Mouse (Mus musculus): Measurements from ENCODE around the gene Tmem41a. TPM values are rescaled to one million over a fixed set of nuclear protein-coding genes. Genes with fewer than 3 reads are reported as not detected.
"Not testable (repeated sequence)": the region's sequence is repeated elsewhere in the genome, so short reads cannot be mapped to it uniquely, and the experiment has no call there.

Gene Tmem41a
- polyA plus RNA-seq, 1 experiment: 27.7 TPM

DNA sequence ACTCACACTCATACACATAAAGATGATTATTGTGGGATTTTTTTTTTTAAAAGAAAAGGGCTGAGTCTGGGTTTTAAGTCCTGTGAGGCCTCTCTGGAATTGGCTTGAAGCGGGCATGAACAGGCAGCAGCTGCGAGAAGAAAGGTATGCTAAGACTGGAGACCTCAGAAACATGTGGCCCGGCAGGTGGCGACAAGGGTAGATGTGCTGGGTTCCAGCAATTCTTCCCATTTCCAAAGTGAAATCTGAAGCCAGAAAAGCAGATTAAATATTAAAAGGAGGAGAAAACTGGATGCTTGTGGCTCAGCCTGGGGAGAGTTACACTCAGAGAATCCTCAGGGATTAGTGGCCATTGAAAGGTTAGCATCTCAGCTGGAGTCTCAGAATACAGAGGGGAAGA lies 24.1 kb upstream of the Tmem41a start:
- DNase-seq (ENCODE audit: low read depth): no peak
- no peak for TF ChIP-seq CTCF (IDR thresholded peaks at IDR 0.05; ENCODE audit: borderline replicate concordance, extremely low read depth, insufficient read depth, insufficient read length)
- no peak for TF ChIP-seq POLR2A (IDR thresholded peaks at IDR 0.05; ENCODE audit: borderline replicate concordance, extremely low read depth, insufficient read depth, insufficient read length, poor library complexity, severe bottlenecking)

DNA sequence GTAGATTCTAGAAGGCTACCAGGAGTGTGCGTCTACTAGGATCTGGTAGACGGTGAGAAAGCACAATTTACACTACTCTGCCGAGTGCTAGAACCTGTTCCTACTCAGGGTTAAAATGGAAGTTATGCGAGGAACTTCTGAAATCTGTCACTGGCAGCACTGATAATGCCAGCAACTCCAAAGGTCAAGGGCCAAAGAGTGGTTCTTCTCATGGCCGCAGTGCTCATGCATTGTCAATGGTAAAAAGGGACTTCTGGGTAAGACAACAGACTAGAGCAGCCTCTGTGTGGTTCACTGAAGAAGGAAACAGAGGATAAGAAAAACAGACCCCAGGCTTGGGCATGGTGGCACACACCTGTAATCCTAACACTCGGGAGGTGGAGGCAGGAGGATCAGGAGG lies 23.2 kb upstream of the Tmem41a start:
- TF ChIP-seq POLR2A (IDR thresholded peaks at IDR 0.05; ENCODE audit: borderline replicate concordance, extremely low read depth, insufficient read depth, insufficient read length, poor library complexity, severe bottlenecking): no peak
- TF ChIP-seq CTCF (IDR thresholded peaks at IDR 0.05; ENCODE audit: borderline replicate concordance, extremely low read depth, insufficient read depth, insufficient read length): no peak
- DNase-seq (ENCODE audit: low read depth): no peak

DNA sequence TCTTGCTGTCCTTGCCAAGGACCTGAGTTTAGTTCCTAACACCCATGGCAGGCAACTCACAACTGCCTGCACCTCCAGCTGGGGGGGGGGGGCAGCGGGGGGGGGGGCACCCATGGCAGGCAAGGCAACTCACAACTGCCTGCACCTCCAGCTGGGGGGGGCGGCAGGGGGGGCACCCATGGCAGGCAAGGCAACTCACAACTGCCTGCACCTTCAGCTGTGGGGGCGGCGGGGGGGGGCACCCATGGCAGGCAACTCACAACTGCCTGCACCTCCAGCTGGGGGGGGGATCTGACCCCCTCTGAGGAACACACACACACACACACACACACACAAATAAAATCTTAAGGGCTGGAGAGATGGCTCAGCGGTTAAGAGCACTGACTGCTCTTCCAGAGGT lies 22.5 kb upstream of the Tmem41a start:
- no peak for TF ChIP-seq CTCF (IDR thresholded peaks at IDR 0.05; ENCODE audit: borderline replicate concordance, extremely low read depth, insufficient read depth, insufficient read length)
- no peak for TF ChIP-seq POLR2A (IDR thresholded peaks at IDR 0.05; ENCODE audit: borderline replicate concordance, extremely low read depth, insufficient read depth, insufficient read length, poor library complexity, severe bottlenecking)
- DNase-seq (ENCODE audit: low read depth): no peak

DNA sequence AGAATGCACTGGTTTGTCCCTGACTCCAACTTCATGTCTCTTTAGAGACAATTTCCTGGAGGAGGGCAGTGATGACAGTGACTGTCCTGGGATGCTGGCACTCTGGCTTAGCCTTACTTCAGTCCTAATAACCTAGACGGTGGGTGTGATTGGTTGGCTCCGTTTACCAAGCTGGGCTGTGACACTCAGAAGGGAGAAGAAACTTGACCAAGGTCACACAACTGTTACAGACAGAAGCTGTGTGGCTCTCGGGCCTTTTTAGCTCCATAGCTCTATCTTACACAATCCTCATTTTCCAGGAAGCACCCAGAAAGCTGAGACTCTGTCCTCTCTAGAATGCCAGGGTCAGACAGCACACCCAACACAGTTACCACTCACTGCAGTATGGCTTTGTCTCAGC lies 18.2 kb upstream of the Tmem41a start:
- no peak for TF ChIP-seq POLR2A (IDR thresholded peaks at IDR 0.05; ENCODE audit: borderline replicate concordance, extremely low read depth, insufficient read depth, insufficient read length, poor library complexity, severe bottlenecking)
- no peak for TF ChIP-seq CTCF (IDR thresholded peaks at IDR 0.05; ENCODE audit: borderline replicate concordance, extremely low read depth, insufficient read depth, insufficient read length)
- no peak for DNase-seq (ENCODE audit: low read depth)

DNA sequence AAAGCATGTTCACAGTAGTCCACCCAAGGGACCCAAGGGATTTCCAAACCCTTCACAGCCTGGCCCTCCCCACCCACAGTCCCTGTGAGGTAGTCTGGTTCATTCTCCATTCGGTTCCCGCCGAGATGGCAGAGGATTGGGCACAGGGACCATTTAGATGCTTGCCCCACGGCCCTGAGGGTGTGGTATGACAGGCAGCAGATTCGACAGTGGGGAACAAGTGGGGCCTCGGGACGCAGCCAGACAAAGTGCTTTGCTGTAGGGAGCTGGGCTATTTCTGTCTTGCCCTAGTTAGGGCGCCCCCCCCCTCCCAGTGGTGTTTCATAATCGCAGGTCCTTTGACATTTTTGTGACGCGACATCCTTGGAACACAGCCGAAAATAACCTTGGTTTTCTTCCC lies 8.2 kb upstream of the Tmem41a start:
- TF ChIP-seq CTCF (IDR thresholded peaks at IDR 0.05; ENCODE audit: borderline replicate concordance, extremely low read depth, insufficient read depth, insufficient read length) (no peak), POLR2A (IDR thresholded peaks at IDR 0.05; ENCODE audit: borderline replicate concordance, extremely low read depth, insufficient read depth, insufficient read length, poor library complexity, severe bottlenecking) (no peak)
- DNase-seq (ENCODE audit: low read depth): no peak

DNA sequence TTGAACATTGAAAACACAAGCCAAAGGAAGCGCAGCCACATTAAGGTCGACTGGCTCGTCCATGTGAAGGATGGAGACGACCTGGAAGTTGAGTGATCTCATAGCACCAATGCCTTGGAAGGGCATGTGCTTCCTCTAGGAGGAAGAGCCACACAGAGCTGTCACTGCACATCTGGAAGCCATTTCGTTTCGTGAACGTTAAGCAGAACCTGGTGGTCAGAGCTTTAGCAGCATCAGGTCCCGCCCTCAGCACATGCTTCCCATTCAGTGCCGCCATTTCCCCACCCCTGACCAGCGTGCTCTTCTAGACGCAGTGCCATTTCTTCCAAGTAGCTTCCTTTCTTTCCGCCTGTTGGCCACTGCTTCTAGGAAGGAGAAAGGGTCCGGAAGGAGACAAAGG lies 18.9 kb downstream of the Tmem41a start:
- no peak for DNase-seq (ENCODE audit: low read depth)
- TF ChIP-seq POLR2A (IDR thresholded peaks at IDR 0.05; ENCODE audit: borderline replicate concordance, extremely low read depth, insufficient read depth, insufficient read length, poor library complexity, severe bottlenecking): no peak
- TF ChIP-seq CTCF (IDR thresholded peaks at IDR 0.05; ENCODE audit: borderline replicate concordance, extremely low read depth, insufficient read depth, insufficient read length): no peak

DNA sequence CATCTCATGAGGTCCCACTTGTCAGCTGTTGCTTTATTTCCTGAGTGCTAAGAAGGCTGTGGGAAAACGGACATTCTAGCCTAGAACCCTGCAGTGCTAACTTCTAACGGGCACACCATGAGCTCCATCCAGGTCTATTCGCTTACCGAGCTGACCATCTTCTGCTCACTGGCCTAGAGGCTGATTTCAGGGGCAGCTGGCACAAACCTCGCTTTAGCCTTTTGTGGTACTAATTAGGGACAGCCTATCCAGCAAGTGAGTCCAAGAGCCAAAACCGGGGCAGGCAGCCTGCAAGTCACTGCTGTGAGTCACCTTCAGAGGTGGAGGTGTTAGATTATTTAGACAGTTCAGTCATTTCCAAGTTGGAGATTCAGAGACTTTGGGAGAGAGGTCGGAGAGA lies 30.7 kb downstream of the Tmem41a start:
- no peak for DNase-seq (ENCODE audit: low read depth)
- no peak for TF ChIP-seq CTCF (IDR thresholded peaks at IDR 0.05; ENCODE audit: borderline replicate concordance, extremely low read depth, insufficient read depth, insufficient read length)
- no peak for TF ChIP-seq POLR2A (IDR thresholded peaks at IDR 0.05; ENCODE audit: borderline replicate concordance, extremely low read depth, insufficient read depth, insufficient read length, poor library complexity, severe bottlenecking)

DNA sequence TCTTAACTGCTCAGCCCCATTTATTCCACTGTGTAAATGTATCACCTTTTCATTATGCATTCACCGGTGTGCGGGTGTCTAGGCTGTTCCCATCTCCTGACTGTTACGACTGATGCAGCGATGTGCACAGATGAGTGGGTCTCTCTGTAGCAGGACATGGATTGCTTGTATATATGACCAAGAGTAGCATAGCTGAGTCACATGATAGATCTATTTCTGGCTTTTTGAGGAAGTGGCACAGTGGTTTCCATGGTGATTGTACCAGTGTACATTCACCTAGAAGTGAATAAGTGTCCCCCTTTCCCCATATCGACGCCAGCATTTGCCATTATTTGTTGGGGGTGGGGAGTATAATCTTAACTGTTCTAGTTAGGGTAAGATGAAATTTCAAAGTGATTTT lies 34.0 kb downstream of the Tmem41a start:
- TF ChIP-seq CTCF (IDR thresholded peaks at IDR 0.05; ENCODE audit: borderline replicate concordance, extremely low read depth, insufficient read depth, insufficient read length): no peak
- TF ChIP-seq POLR2A (IDR thresholded peaks at IDR 0.05; ENCODE audit: borderline replicate concordance, extremely low read depth, insufficient read depth, insufficient read length, poor library complexity, severe bottlenecking): no peak
- DNase-seq (ENCODE audit: low read depth): peak; percentile 9

DNA sequence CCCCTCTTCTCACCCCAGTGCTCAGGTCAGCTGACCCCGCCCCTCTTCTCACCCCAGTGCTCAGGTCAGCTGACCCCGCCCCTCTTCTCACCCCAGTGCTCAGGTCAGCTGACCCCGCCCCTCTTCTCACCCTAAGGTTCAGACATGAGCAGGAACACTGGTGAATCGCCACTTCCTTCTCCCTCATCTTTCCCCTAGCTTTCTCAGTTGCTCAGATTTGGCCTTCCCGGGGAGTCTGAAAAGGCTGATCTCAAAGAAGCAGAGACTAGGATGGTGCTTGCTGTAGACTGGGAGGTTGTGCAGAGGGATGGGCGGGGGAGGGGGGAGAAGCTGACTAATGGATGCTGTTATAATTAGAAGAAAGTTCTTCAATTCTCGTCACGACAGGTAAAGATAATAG lies 38.4 kb downstream of the Tmem41a start:
- DNase-seq (ENCODE audit: low read depth): not testable (repeated sequence)

DNA sequence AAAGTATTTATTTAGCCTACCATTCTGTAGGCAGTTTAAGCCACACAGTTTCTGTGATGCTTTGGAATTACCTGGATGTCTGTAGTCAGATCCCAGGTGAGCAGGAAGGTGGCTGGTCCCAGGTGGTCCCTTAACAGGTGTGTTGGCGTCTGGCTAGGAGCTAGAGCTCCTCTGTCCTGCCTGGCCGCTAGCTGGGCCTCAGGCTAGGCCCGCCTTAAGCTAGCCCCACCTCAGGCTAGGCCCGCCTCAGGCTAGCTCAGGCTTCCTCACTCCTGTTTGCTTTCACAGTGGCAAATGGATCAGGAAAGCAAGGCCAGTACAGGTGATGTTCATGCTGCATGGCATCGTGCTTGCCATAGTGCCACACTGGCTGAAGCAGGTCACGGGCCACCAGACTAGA lies 40.5 kb downstream of the Tmem41a start:
- TF ChIP-seq CTCF (IDR thresholded peaks at IDR 0.05; ENCODE audit: borderline replicate concordance, extremely low read depth, insufficient read depth, insufficient read length) (no peak), POLR2A (IDR thresholded peaks at IDR 0.05; ENCODE audit: borderline replicate concordance, extremely low read depth, insufficient read depth, insufficient read length, poor library complexity, severe bottlenecking) (no peak)
- DNase-seq (ENCODE audit: low read depth): no peak

DNA sequence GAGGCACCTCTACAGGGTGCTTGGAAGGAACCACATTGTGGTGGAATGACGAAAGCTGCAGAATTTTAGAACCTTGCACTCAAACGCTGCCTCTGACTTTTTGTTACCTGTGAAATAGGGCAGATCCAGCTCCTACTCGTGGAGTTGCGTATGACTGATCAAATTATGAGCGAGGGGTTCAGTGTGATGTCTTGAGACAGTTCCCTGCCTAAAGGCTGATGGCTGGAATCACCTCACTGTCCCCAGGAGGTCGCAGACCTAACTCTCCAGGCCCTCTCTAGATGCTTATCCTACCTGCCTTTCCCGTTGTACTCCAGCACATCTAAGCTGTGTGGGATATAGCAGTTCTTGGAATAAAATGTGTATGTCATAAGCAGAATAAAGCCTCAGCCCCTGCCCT lies 41.4 kb downstream of the Tmem41a start:
- no peak for DNase-seq (ENCODE audit: low read depth)
- TF ChIP-seq CTCF (IDR thresholded peaks at IDR 0.05; ENCODE audit: borderline replicate concordance, extremely low read depth, insufficient read depth, insufficient read length): no peak
- TF ChIP-seq POLR2A (IDR thresholded peaks at IDR 0.05; ENCODE audit: borderline replicate concordance, extremely low read depth, insufficient read depth, insufficient read length, poor library complexity, severe bottlenecking): no peak

DNA sequence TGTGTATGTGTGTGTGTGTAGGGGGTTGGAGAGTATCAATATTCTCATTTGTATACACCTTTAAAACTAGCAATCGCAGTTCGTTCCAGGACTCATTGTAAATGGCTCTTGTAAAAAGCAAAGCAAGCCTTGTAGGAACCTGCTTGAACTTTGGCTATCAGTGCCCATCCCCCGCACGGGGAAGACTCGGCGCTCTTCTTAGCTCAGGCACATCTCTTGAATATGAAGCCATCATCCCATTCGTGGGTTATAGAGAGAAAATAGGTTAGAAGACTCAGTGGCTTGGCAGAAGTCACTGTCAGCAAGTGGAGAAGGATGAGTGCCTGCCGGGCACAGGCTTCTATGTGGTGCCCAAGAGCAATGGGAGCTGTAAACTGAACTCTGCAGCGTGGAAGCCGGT lies 42.7 kb downstream of the Tmem41a start:
- TF ChIP-seq CTCF (IDR thresholded peaks at IDR 0.05; ENCODE audit: borderline replicate concordance, extremely low read depth, insufficient read depth, insufficient read length) (no peak), POLR2A (IDR thresholded peaks at IDR 0.05; ENCODE audit: borderline replicate concordance, extremely low read depth, insufficient read depth, insufficient read length, poor library complexity, severe bottlenecking) (no peak)
- no peak for DNase-seq (ENCODE audit: low read depth)

DNA sequence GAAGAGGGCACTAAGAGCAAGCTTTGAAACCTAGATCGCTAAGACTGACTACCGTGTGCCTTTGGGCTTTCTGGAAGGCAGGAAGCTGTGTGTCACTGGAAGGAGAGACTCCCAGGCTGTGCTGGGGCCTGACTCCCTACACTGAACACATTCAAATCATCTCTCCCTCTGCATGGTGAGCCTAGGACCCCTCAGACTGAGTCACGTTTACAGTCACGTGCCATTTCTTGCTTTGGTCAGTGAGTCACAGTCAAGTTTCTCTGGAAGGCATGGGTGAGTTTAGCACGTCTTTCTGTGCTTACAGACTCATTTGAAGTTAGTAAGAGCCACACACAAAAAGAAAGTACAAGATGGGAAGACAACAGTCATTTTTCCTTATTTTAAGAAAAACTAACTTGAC lies 46.1 kb downstream of the Tmem41a start:
- no peak for DNase-seq (ENCODE audit: low read depth)
- no peak for TF ChIP-seq CTCF (IDR thresholded peaks at IDR 0.05; ENCODE audit: borderline replicate concordance, extremely low read depth, insufficient read depth, insufficient read length)
- no peak for TF ChIP-seq POLR2A (IDR thresholded peaks at IDR 0.05; ENCODE audit: borderline replicate concordance, extremely low read depth, insufficient read depth, insufficient read length, poor library complexity, severe bottlenecking)
